Mouse (Mus musculus) CD4-positive helper T cell, adult 2 months (primary cell): ENCODE data around the gene Hmgn2.
"Not testable (repeated sequence)": the region's sequence is repeated elsewhere in the genome, so short reads cannot be mapped to it uniquely, and the experiment has no call there.

ENCODE experiments used
- DNase-seq: peaks from one replicate; pipeline ENCODE4 v3.0.0-alpha.2; 2012; ENCODE audit warnings: low read depth, missing footprints, low spot score

Hmgn2 gene

DNA sequence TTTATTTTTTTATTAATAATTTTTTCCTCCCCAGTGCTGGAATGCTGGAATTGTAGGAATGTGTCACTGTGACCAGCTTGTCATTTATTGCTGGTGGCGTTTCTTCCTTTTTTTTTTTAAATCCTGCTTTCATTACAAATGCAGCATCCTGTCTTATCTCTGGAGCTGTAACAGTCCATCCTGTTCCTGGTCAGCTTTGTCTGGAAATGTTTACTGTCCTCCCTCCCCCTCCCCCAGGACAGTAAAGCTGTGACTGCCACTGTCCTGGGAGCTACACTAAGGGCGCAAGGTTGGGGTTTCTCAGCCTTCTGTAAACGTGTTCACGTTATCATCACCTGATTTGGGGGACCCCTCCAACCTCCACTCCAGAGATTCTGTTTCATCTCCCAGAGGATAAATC lies 43.2 kb downstream of the Hmgn2 start:
- DNase-seq, result no peak

GRCm38 (mm10) chr4:133923743-133924142 lies 44.7 kb downstream of the Hmgn2 start:
- DNase-seq, result no peak

DNA sequence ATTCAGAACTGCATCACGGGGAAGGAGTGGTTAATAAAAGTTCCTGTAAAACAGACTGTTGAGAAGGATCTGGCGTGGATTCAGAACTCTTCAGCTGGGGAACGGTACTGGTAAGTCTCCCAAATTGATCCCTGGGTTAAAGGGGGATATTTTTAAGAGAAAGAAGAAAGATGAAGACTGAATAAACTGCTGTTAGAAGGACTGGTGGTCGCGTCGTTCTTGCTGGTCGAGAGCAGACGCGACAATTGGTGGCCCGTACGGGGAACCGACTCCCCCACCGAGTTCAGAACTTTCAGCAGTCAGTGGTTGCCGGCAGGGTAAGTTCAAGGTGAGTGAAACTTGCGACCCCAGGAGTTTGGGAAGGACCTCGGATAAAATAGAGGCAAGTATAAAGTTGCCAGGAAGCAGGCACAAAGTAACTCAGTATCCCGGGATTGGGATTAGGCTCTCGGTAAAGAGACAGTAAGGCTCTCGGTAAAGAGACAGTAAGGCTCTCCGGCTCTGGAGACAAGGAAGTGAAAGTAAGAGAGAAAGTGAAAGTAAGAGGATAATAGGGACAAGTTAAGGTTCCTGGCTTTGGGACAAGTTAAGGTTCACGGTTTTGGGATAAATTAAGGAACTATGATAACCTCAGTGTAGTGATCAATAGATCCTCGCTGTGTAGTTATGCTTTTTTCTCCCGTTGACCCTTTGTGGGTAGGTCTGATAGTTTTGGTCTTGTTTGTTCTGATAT lies 50.2 kb downstream of the Hmgn2 start:
- DNase-seq, result not testable (repeated sequence)
